Mouse (Mus musculus) kidney, adult 2 months (tissue): ENCODE data around the gene Atp2b1.

Source experiments
- CTCF ChIP-seq: fragments of 200-500 bp; conservative IDR thresholded peaks from 2 replicates; pipeline ENCODE4 v1.5.1; 2011; ENCODE audit warnings: low read depth, mild to moderate bottlenecking, control low read depth, low read length, moderate library complexity, mixed read lengths; ENCODE audit not compliant: insufficient read depth, insufficient read length
- POLR2A ChIP-seq: fragments of 200-500 bp; IDR thresholded peaks from one replicate; pipeline ENCODE4 v1.6.1; 2011; ENCODE audit warnings: low read depth, low read length, control low read depth

DNA sequence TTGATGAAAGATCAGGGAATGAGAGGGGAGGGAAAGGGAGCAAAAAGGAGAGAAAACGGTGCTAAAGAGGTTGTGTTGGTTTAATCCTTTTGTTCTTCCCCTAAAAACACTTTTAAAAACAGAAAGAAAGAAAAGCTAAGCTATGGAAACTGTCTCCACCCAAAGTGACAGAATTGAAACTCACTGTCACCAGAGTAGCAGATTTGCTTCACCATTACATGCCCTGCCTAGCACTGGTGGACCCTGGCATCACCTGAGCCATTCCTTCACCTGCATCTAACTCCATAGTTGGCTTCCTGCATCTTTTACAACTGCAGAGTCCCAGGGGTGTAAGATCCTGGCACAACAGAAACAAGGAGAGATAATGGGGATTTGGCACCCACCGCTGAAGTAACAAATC lies 35.6 kb upstream of the Atp2b1 start:
- TF ChIP-seq POLR2A (no peak), CTCF (no peak)
